Mouse (Mus musculus) kidney, adult 8-10 months (tissue): ENCODE measurements around the gene Fat3.
A peak's percentile ranks its signal among the peaks of the same experiment; 100 is the strongest.

ENCODE experiments used
- DNase-seq, 2 experiments: peaks; one replicate each; pipeline ENCODE4 v3.0.0; 2022

Gene Fat3

GRCm38 (mm10) chr9:16114821-16115485 lies 386.1 kb downstream of the Fat3 start:
- DNase-seq, result peak; percentile 1 to 11

- DNase-seq, result no peak
These were observed 387.0 kb downstream of the Fat3 start for GRCm38 (mm10) chr9:16113936-16114642.

DNA sequence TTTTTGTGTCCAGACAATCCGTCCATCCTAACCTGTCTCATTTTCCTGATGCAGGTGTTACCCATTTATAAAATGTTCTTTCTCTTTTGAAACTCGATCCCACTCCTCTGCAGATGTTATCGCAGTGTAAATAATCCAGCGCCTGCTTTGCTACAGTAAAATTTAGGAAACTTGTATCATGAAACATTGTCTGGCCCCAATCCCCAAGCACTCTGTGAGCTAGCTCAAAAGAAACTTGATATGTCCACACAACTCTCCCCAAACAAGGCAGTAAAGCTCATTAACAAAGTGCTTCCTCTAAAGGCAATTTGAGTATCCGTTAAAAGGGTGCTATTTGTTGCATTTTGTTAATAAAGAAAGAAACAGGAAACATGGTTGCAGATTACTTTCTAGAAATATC lies 393.2 kb downstream of the Fat3 start:
- no peak for DNase-seq

GRCm38 (mm10) chr9:16107386-16107785 lies 393.7 kb downstream of the Fat3 start:
- DNase-seq, result no peak

GRCm38 (mm10) chr9:16098553-16098952 lies 402.5 kb downstream of the Fat3 start:
- no peak for DNase-seq

GRCm38 (mm10) chr9:16093047-16093668 lies 407.9 kb downstream of the Fat3 start:
- no peak for DNase-seq

DNA sequence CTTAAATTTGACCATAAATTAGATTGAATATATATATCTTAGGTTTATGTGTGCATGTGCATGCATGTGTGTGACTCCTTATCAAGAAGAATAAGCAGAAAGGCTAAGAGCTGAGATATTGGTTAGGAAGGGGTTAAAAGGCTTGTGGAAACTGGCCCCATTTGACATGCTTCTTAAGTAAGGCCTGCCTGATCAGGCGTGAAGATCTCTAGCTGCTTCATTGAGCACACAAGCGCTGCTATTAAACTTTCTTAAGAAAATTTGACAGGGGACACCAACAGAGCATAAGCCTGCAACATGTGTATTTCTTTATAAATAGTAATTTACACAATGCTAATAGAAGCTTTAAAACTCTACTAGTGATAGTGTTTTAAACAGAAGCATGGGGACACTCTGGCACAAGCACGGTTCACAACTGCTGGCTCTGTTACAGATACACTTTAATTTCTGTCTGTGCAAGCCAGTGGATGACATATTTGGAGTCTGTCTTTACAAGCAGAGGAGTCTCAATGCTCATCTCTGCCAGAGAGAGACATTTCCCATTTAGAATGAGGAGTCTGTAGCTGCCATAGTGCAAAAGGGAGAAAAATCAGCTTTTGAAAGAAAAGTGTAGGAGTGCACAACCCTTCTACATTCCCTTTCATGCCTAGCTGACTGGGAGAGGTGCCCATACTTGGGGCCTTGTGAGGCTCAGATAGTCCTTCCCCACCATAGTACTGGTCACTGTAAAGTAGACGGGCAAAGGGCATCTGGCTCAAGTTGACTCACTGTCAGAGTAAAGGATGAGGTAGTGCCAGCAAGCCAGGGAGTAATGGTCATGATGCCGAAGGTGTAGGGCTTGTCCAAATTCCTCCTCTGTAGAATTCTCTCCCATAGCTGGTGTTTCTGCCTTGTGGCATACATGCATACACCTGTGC lies 408.8 kb downstream of the Fat3 start:
- peak; percentile 5 to 13 for DNase-seq

DNA sequence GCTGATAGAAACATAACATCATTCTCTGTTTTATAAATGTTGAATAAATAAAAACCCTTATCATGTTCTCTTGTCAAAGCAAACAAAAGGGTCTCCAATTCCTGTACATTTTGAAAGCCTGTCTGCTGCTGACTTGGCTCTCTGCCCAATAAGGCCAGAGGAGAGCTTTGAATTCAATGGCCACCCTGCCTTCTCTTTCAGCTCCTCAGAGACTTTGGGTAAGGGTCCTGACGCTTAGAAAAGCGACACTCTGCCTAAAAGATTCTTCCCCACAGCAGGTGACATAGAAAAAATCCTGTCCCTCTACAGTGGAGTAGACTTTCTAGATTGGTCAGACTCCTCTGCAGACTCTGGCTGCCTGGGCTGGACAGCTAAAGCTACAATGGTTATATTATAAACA lies 421.8 kb downstream of the Fat3 start:
- no peak for DNase-seq

GRCm38 (mm10) chr9:16074664-16075063 lies 426.4 kb downstream of the Fat3 start:
- no peak for DNase-seq

GRCm38 (mm10) chr9:16074116-16074515 lies 427.0 kb downstream of the Fat3 start:
- DNase-seq, result no peak

DNA sequence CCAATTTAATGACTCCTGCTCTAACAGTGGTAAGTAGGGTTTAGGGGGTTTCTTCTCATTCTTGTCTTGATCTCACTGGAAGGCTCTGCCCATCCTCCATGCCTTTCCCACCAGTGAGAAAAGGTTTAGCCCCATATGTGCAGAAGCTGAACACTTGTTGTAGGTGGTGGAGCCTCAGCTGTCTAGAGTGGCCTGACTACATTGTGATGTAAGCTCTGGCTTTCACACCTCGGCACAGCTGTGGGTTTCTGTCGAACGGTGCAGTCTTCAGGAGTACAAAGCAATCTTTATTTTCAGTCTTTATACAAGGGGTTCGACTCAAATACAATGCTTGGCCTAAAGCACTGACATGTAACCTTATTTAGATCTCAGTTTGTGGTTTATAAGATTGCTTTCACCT lies 437.6 kb downstream of the Fat3 start:
- DNase-seq, result no peak

- no peak for DNase-seq
These were observed 438.6 kb downstream of the Fat3 start for GRCm38 (mm10) chr9:16062472-16062871.

GRCm38 (mm10) chr9:16046686-16047085 lies 454.4 kb downstream of the Fat3 start:
- no peak for DNase-seq

GRCm38 (mm10) chr9:16037375-16037774 lies 463.7 kb downstream of the Fat3 start:
- no peak for DNase-seq

GRCm38 (mm10) chr9:16036346-16036745 lies 464.7 kb downstream of the Fat3 start:
- DNase-seq, result no peak

- no peak for DNase-seq
These were observed 471.3 kb downstream of the Fat3 start for GRCm38 (mm10) chr9:16029715-16030285.

DNA sequence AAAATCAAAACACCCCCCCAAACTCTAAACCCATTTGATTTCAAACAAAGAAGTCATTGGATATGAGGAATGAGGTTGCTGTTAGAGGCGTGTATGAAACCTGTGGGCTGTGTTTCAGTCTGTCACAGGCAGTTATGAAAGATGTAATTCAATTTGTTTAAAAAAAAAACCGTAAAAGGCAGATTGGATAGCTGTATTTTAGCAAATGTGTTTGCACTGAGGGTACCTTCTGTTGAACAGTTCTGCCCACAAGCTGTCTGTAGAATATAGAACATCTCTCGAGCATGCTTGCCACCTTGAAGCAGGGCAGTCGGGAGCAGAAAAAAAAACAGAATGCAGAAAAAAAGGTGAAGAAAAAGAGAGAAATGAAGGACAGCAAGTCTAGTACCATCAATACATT lies 472.0 kb downstream of the Fat3 start:
- no peak for DNase-seq

GRCm38 (mm10) chr9:16028394-16028911 lies 472.6 kb downstream of the Fat3 start:
- no peak for DNase-seq

DNA sequence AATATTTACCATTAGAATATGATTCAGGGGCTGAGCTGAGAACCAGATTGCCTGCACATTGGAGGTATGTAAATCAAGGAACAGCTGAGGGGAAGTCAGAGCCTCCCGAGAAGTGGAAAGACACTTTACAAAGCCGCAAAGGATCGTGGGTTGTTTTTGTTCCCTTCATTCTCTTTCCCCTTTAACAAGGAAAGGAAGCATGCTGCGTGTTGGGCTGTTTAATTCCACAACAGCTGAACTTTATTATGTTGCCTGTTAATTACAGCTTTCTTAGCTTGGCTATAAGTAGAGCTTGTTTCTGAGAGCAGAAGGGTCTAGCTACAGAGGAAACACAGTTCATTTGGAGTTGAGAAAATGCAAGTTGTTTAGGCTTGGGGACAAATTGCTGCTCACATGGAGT lies 475.0 kb downstream of the Fat3 start:
- DNase-seq, result no peak

- DNase-seq, result no peak
These were observed 476.4 kb downstream of the Fat3 start for GRCm38 (mm10) chr9:16024706-16025105.

DNA sequence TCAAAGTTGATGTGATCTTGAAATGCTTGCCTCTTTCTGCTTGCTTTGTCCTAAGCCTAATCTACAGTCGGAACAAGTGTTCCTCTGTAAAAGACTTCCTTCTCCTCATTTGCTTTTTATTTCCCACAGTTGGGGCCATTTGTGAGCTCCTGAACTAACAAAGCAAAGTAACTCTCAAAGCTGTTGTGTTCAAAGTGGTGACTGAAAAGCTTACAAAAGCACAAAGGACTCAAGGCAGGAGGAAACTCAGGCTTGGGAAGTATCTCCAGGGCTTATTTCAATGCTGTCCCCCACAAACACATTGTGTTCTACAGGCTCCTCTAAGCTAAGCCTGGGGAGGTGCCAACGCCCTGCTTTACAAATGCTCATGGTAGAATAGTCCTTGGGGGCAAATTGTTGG lies 487.0 kb downstream of the Fat3 start:
- no peak for DNase-seq

DNA sequence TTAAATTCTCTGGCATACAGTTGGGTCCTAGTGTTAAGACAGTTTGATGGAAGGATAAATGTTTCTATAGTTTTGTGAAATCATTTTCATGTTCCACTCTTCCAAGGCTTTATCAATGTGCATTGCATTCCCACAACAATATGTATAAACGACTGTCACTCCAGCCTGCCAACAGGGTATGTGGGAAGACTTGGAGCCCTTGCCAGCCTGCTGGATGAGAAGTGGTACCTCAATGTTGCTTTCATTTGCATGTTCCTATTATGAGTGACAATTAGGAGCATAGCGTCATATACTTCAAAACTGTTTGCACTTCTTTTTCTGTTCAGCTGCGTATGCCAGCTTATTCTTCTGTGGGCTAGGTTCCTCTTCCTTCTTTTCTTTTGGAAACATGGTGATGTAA lies 489.7 kb downstream of the Fat3 start:
- DNase-seq, result no peak

GRCm38 (mm10) chr9:16007516-16007915 lies 493.6 kb downstream of the Fat3 start:
- DNase-seq, result no peak
